Mouse (Mus musculus): Measurements from ENCODE around the gene Ppp3ca. TPM values are rescaled to one million over a fixed set of nuclear protein-coding genes. Genes with fewer than 3 reads are reported as not detected.

Ppp3ca gene
- total and polyA plus RNA-seq, 3 experiments, result 17.4 to 40.6 (median 32.0) TPM

- no peak for DNase-seq (ENCODE audit: low read depth, low spot score)
- Histone ChIP-seq H3K27ac (ENCODE audit: control insufficient read depth, low read depth, low read length) (no peak overlapping the region), H3K4me3 (ENCODE audit: control insufficient read depth in 1 of 2, insufficient read depth in 1 of 2, low read depth in 2 of 2, low read length in 2 of 2) (no peak overlapping the region), H3K9ac (ENCODE audit: control insufficient read depth, low read depth, low read length, poor library complexity, severe bottlenecking) (no peak overlapping the region), H3K79me2 (ENCODE audit: control insufficient read depth, insufficient read depth, low read length, poor library complexity) (peaks cover 5% of the 10 kb centered on the region; the same call in 1 of the 2 replicates), H3K9me3 (replicated peaks; ENCODE audit: insufficient read depth, low read length) (no peaks in the 10 kb centered on the region), H3K27me3 (ENCODE audit: control insufficient read depth in 1 of 2, insufficient read depth in 2 of 2, low read length in 2 of 2) (no peaks in the 10 kb centered on the region), H3K36me3 (ENCODE audit: control insufficient read depth in 1 of 2, insufficient read depth in 2 of 2, low read length in 2 of 2) (peaks cover 0 to 3% of the 10 kb centered on the region in 2 experiments; a peak in 1 of 4 replicates), H3K4me1 (ENCODE audit: control insufficient read depth in 1 of 2, insufficient read depth in 2 of 2, low read length in 2 of 2) (peaks cover 4 to 5% of the 10 kb centered on the region in 2 experiments; a peak in 3 of 4 replicates)
- TF ChIP-seq GATA1 (IDR thresholded peaks at IDR 0.05; ENCODE audit: low read depth, low read length) (no peak), MYC (IDR thresholded peaks at IDR 0.05; ENCODE audit: low read depth, low read length) (no peak), KAT2A (conservative IDR thresholded peaks at IDR 0.05; ENCODE audit: low read depth, low read length) (no peak), EP300 (IDR thresholded peaks at IDR 0.05; ENCODE audit: low read depth in 1 of 2, low read length in 2 of 2) (no peak)
Observed at GRCm38 (mm10) chr3:136731579-136731978, 61.7 kb downstream of the Ppp3ca start.

DNA sequence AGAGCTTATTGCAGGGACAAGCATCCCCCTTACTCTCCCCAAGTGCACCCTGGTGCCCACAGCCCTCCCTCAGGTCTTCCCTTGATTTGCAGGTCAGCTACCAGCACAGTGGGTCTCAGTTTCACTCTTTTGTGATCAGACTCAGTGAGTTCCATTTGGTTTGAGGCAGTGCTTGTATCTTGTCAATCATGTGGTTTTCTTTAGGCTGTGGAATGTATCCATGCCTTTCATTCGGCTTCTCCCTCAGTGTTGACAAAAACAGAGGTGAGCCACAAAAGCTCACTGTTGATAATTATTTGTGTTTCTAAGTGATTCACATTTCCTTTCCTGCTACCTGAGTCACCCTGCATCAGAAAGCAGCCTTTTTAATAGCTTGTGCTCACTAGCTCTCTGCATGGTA, 66.1 kb downstream of the Ppp3ca start:
- Histone ChIP-seq H3K79me2 (ENCODE audit: control insufficient read depth, insufficient read depth, low read length, poor library complexity) (peaks cover 5% of the 10 kb centered on the region; the same call in 1 of the 2 replicates), H3K4me3 (ENCODE audit: control insufficient read depth in 1 of 2, insufficient read depth in 1 of 2, low read depth in 2 of 2, low read length in 2 of 2) (no peak overlapping the region), H3K9ac (ENCODE audit: control insufficient read depth, low read depth, low read length, poor library complexity, severe bottlenecking) (no peak overlapping the region), H3K27me3 (ENCODE audit: control insufficient read depth in 1 of 2, insufficient read depth in 2 of 2, low read length in 2 of 2) (no peaks in the 10 kb centered on the region), H3K36me3 (ENCODE audit: control insufficient read depth in 1 of 2, insufficient read depth in 2 of 2, low read length in 2 of 2) (peaks cover 0 to 6% of the 10 kb centered on the region in 2 experiments; a peak in 2 of 4 replicates), H3K27ac (ENCODE audit: control insufficient read depth, low read depth, low read length) (no peak overlapping the region), H3K9me3 (replicated peaks; ENCODE audit: insufficient read depth, low read length) (no peaks in the 10 kb centered on the region), H3K4me1 (ENCODE audit: control insufficient read depth in 1 of 2, insufficient read depth in 2 of 2, low read length in 2 of 2) (peaks cover 5 to 8% of the 10 kb centered on the region in 2 experiments; a peak in 3 of 4 replicates)
- no peak for DNase-seq (ENCODE audit: low read depth, low spot score)
- TF ChIP-seq HCFC1 (IDR thresholded peaks at IDR 0.05; ENCODE audit: low read depth, low read length) (no peak), ZMIZ1 (IDR thresholded peaks at IDR 0.05; ENCODE audit: low read depth, low read length) (no peak), UBTF (IDR thresholded peaks at IDR 0.05; ENCODE audit: borderline replicate concordance, insufficient read depth, low read depth, low read length) (no peak), RAD21 (IDR thresholded peaks at IDR 0.05; ENCODE audit: low read depth, low read length) (no peak), MYB (IDR thresholded peaks at IDR 0.05; ENCODE audit: low read depth, low read length) (no peak), MXI1 (IDR thresholded peaks at IDR 0.05; ENCODE audit: low read depth, low read length) (no peak), CTCF (IDR thresholded peaks at IDR 0.05 in 2 of 3, conservative IDR thresholded peaks at IDR 0.05 in 1 of 3; ENCODE audit: control insufficient read depth in 1 of 3, insufficient read depth in 1 of 3, low read depth in 2 of 3, low read length in 3 of 3, poor library complexity in 1 of 3, severe bottlenecking in 1 of 3) (no peak)

DNA sequence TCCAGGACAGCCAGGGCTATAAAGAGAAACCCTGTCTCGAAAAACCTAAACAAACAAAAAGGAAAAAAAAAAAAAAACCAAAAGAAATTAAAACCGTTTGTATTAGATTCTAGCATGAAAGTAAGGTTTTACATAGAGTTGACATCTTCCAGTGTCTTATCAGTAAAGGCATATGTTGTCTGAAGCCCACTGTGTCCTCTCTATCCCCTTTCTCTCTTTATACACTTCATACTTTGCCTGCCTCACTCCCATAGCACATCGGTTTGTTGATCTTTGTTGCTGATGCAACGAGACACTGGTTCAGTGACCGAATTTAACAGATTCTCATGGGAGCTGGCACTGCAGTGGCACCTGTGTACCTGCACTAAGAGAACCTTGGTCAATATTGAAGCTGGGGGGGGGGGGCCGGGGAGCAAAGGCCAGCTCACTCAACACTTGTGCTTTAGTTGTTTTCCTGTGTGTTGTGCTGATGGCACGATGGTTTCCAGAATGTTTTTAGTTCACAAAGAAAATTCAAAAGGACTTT, 66.9 kb downstream of the Ppp3ca start:
- Histone ChIP-seq H3K9me3 (replicated peaks; ENCODE audit: insufficient read depth, low read length) (no peaks in the 10 kb centered on the region), H3K36me3 (ENCODE audit: control insufficient read depth in 1 of 2, insufficient read depth in 2 of 2, low read length in 2 of 2) (peaks cover 0 to 6% of the 10 kb centered on the region in 2 experiments; a peak in 2 of 4 replicates), H3K79me2 (ENCODE audit: control insufficient read depth, insufficient read depth, low read length, poor library complexity) (peaks cover 5% of the 10 kb centered on the region; the same call in 1 of the 2 replicates), H3K4me1 (ENCODE audit: control insufficient read depth in 1 of 2, insufficient read depth in 2 of 2, low read length in 2 of 2) (peaks cover 5 to 8% of the 10 kb centered on the region in 2 experiments; a peak in 3 of 4 replicates), H3K27me3 (ENCODE audit: control insufficient read depth in 1 of 2, insufficient read depth in 2 of 2, low read length in 2 of 2) (no peaks in the 10 kb centered on the region), H3K4me3 (ENCODE audit: control insufficient read depth in 1 of 2, insufficient read depth in 1 of 2, low read depth in 2 of 2, low read length in 2 of 2) (no peak overlapping the region), H3K27ac (ENCODE audit: control insufficient read depth, low read depth, low read length) (no peak overlapping the region), H3K9ac (ENCODE audit: control insufficient read depth, low read depth, low read length, poor library complexity, severe bottlenecking) (no peak overlapping the region)
- DNase-seq (ENCODE audit: low read depth, low spot score), result peak; percentile 46
- TF ChIP-seq TAL1 (IDR thresholded peaks at IDR 0.05; ENCODE audit: low read length) (peak; percentile 44), MAZ (IDR thresholded peaks at IDR 0.05; ENCODE audit: low read depth, low read length) (no peak)

All from MEL (cell line).